Mouse (Mus musculus): ENCODE results near the gene Zbtb7b. TPM values are rescaled to one million over a fixed set of nuclear protein-coding genes. Genes with fewer than 3 reads are reported as not detected.
"Not testable (repeated sequence)": the region's sequence is repeated elsewhere in the genome, so short reads cannot be mapped to it uniquely, and the experiment has no call there.

Zbtb7b gene
- polyA plus RNA-seq, 1 experiment from 2014 or later: 2.2 TPM

DNA sequence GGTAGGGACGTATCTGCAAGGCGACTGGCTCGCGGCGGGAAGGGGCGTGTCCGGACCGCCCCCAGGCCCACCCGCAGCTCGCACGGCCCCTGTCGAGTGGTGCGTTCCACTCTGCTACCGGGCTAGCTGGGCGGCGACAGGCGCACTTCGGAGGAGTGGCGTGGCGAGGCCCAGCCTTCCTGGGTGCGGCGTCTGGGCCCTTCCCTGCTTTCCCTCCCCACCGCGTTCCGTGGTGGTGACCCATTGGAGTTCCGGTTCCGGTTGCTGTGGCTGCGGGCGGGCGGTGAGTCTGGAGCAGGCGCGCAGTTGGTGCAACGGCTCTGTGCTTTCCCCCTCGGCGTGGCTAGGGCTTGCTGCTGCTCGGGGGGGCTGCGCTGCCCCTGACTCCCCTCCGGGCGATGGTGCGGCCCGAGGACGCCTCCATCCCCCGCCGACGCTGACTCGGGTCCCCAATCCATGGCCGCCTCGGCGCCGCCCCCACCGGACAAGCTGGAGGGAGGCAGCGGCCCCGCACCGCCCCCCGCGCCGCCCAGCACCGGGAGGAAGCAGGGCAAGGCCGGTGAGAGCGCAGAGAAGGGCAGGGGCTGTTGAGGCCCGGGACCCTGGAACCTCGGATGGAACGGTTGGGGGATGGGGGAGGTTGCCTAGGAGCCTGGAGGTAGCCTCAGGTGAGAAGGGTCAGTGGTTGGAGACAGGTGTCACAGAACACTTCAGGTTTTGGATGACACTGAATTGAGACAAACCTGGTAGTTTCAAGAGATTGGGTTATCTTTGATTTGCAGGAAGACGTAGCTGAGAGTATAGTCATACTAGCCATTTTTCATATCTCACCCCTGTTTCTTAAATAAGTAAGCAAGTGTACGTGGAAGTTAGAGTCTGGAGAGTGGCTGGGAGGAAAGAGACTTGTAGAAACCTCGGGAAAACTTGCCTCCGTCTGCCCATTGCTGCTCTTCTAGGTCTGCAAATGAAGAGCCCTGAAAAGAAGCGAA, 35.9 kb upstream of the Zbtb7b start, which contains the start of gene Pygo2:
Pygo2 (plus strand) TSS at position 44 of the 989 bp plus-strand sequence.
- peak within 1 kb of the TSS; percentile 94 for H3K9ac ChIP-seq (ENCODE audit: low read depth, low read length)
- ATAC-seq (replicated peaks; ENCODE audit: insufficient number of reproducible peaks, low FRiP score, low TSS enrichment): peak; percentile 93
- peaks cover 19% of the 10 kb centered on the region for H3K36me3 ChIP-seq (ENCODE audit: control insufficient read depth, insufficient read depth, low read length)
- H3K9me3 ChIP-seq (replicated peaks; ENCODE audit: control insufficient read depth, low read length): no peaks in the 10 kb centered on the region
- peak within 1 kb of the TSS; percentile 87 for H3K27ac ChIP-seq (ENCODE audit: low read depth, low read length)
- 2% methylated on average over 65 of the region's 68 CpGs for WGBS (ENCODE audit: insufficient replicate concordance)
- H3K27me3 ChIP-seq (ENCODE audit: control insufficient read depth, insufficient read depth, low read length): no peaks in the 10 kb centered on the region
- peaks cover 9% of the 10 kb centered on the region for H3K4me1 ChIP-seq (ENCODE audit: control insufficient read depth, insufficient read depth, low read length)
- H3K4me3 ChIP-seq (ENCODE audit: low read depth, low read length): peak within 1 kb of the TSS; percentile 98
- H3K4me2 ChIP-seq: peak within 1 kb of the TSS; percentile 85

DNA sequence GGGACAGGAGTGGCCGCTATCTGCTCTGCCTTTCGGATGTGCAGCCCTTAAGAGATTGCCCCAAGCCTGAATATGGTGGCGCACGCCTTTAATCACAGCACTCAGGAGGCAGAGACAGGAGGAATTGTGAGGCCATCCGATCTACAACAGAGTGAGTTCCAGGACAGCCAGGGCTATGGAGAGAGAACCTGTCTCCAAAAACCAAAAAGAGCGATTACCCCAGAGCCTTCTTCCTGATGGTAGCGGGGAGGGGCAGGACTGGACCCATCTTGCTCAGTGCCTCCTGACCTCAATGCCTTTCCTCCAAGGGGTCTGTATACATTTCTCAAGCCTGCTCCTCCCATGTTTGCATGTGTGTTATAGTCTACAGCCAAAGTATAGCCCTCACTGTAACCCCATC, 34.4 kb upstream of the Zbtb7b start:
- not testable (repeated sequence) for H3K4me3 ChIP-seq (ENCODE audit: low read depth, low read length); H3K9ac ChIP-seq (ENCODE audit: low read depth, low read length); H3K4me2 ChIP-seq; H3K27me3 ChIP-seq (ENCODE audit: control insufficient read depth, insufficient read depth, low read length); H3K27ac ChIP-seq (ENCODE audit: low read depth, low read length); H3K9me3 ChIP-seq (replicated peaks; ENCODE audit: control insufficient read depth, low read length); ATAC-seq (replicated peaks; ENCODE audit: insufficient number of reproducible peaks, low FRiP score, low TSS enrichment)
- WGBS (ENCODE audit: insufficient replicate concordance): 90% methylated on average over 7 of the region's 7 CpGs
- Histone ChIP-seq H3K4me1 (ENCODE audit: control insufficient read depth, insufficient read depth, low read length) (peaks cover 12% of the 10 kb centered on the region), H3K36me3 (ENCODE audit: control insufficient read depth, insufficient read depth, low read length) (peaks cover 22% of the 10 kb centered on the region)

DNA sequence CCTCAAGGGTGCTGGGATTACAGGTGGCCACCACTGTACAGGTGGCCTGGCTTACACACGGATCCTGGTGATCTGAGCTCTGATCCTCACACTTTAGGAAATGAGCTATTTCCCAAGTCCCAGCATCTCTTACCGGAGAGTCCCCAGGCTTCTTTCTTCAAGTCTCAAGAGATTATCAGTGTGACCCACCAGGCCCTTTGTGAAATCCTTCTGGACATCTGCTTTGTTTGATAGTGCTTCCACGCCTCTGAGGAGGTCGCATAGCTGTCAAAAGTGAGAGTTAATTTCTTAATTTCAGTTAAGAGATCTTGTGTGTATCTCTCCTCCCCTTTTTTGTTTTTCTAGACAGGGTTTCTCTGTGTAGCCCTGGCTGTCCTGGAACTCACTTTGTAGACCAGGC, 31.3 kb upstream of the Zbtb7b start:
- no peak overlapping the region for H3K27ac ChIP-seq (ENCODE audit: low read depth, low read length)

DNA sequence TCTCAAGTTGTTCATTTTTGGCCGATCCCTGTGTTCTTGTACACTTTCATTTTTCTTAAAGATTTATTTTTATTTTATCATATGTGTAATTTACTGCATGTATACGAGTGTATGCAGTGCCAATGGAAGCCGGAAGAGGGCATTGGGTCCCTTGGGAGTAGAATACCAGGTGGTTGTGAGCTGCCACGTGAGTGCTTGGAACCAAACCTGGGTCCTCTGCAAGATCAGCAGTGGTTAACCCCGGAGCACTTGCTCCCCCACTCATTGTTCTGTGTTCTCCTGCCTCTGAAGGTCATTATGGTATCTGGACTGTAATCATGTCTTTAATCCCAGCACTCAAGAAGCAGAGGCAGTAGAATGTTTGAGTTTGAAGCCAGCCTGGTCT, 30.6 kb upstream of the Zbtb7b start:
- ATAC-seq (replicated peaks; ENCODE audit: insufficient number of reproducible peaks, low FRiP score, low TSS enrichment): no peak
- Histone ChIP-seq H3K4me1 (ENCODE audit: control insufficient read depth, insufficient read depth, low read length) (peaks cover 25% of the 10 kb centered on the region), H3K9me3 (replicated peaks; ENCODE audit: control insufficient read depth, low read length) (no peaks in the 10 kb centered on the region), H3K4me3 (ENCODE audit: low read depth, low read length) (no peak overlapping the region), H3K4me2 (no peak overlapping the region), H3K36me3 (ENCODE audit: control insufficient read depth, insufficient read depth, low read length) (peaks cover 11% of the 10 kb centered on the region), H3K27me3 (ENCODE audit: control insufficient read depth, insufficient read depth, low read length) (no peaks in the 10 kb centered on the region), H3K9ac (ENCODE audit: low read depth, low read length) (peak overlapping the region; percentile 28; the same call in 1 of the 2 replicates), H3K27ac (ENCODE audit: low read depth, low read length) (no peak overlapping the region)
- 88% methylated on average over 5 of the region's 5 CpGs for WGBS (ENCODE audit: insufficient replicate concordance)

More for the DNA sequence above, 31.3 kb upstream of the Zbtb7b start:
- H3K4me3 ChIP-seq (ENCODE audit: low read depth, low read length): no peak overlapping the region
- H3K9ac ChIP-seq (ENCODE audit: low read depth, low read length): no peak overlapping the region
- 78% methylated on average over 4 of the region's 4 CpGs for WGBS (ENCODE audit: insufficient replicate concordance)
- peaks cover 11% of the 10 kb centered on the region for H3K36me3 ChIP-seq (ENCODE audit: control insufficient read depth, insufficient read depth, low read length)
- H3K4me2 ChIP-seq: peak overlapping the region; percentile 27
- no peaks in the 10 kb centered on the region for H3K27me3 ChIP-seq (ENCODE audit: control insufficient read depth, insufficient read depth, low read length)
- H3K9me3 ChIP-seq (replicated peaks; ENCODE audit: control insufficient read depth, low read length): no peaks in the 10 kb centered on the region
- peaks cover 21% of the 10 kb centered on the region for H3K4me1 ChIP-seq (ENCODE audit: control insufficient read depth, insufficient read depth, low read length)
- no peak for ATAC-seq (replicated peaks; ENCODE audit: insufficient number of reproducible peaks, low FRiP score, low TSS enrichment)

DNA sequence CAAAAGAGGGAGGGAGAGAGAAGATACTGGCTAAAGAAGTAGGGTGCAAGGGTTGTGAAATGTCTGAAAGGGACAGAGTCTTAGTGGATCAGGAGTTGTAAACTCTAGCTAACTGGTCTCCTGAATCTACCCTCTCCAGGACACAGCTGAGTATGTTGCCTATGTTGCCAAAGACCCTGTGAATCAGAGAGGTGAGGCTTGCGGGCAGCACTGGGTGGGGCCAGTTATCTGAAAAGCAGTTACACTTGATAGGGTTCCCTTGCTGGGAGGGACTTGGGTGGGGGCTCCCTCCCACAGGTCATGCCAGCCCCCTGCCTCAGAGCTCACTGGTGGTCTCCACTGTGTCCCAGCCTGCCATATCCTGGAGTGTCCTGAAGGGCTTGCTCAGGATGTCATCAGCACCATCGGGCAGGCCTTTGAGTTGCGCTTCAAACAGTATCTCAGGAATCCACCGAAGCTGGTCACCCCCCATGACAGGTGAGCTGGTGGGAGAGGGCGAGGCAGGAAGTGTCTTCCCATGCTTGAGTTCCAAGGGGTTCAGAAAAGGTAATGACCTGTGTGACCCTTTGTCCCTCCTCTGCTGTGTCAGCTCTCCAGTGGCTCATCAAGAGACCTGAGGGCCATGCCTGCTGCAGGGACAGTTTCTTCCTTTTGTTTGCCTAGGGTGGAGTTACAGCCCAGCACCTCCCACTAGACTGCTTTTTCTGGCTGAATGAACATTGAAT, 30.0 kb upstream of the Zbtb7b start:
- 78% methylated on average over 5 of the region's 5 CpGs for WGBS (ENCODE audit: insufficient replicate concordance)
- no peaks in the 10 kb centered on the region for H3K27me3 ChIP-seq (ENCODE audit: control insufficient read depth, insufficient read depth, low read length)
- no peak for ATAC-seq (replicated peaks; ENCODE audit: insufficient number of reproducible peaks, low FRiP score, low TSS enrichment)
- H3K36me3 ChIP-seq (ENCODE audit: control insufficient read depth, insufficient read depth, low read length): peaks cover 11% of the 10 kb centered on the region
- H3K4me3 ChIP-seq (ENCODE audit: low read depth, low read length): no peak overlapping the region
- no peaks in the 10 kb centered on the region for H3K9me3 ChIP-seq (replicated peaks; ENCODE audit: control insufficient read depth, low read length)
- H3K27ac ChIP-seq (ENCODE audit: low read depth, low read length): no peak overlapping the region
- H3K4me1 ChIP-seq (ENCODE audit: control insufficient read depth, insufficient read depth, low read length): peaks cover 25% of the 10 kb centered on the region
- peak overlapping the region; percentile 19; the same call in 1 of the 2 replicates for H3K4me2 ChIP-seq
- no peak overlapping the region for H3K9ac ChIP-seq (ENCODE audit: low read depth, low read length)

DNA sequence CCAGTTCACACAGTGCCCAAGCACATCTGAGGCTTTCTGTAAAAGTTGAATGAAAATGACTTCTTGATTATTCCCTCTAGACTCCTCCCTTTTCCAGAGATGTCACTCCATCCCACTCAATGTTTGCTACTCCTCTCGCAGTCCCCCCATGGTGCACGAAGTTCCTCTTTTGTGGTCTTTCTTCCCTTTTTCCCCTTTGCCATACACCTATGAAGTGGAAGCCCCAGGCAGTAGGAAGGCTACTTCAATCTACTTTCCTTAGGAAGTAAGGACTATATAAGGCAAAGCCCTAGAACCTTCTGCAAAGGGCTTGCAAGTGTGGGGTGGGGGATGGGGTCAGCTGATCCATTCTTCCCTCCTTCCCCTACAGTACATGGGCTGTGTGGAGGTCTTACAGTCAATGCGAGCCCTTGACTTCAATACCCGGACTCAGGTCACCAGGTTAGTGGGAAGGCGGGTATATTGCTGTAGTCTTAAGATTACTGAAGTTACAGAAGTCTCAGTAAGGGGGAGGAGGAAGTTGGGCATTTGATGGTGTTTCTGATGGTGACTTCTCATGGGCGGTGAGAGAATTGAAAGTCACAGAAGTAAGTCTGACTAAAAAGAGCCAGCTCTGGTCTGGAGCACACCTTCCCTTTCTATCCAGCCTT, 28.1 kb upstream of the Zbtb7b start:
- Histone ChIP-seq H3K4me1 (ENCODE audit: control insufficient read depth, insufficient read depth, low read length) (peaks cover 25% of the 10 kb centered on the region), H3K9me3 (replicated peaks; ENCODE audit: control insufficient read depth, low read length) (no peaks in the 10 kb centered on the region), H3K27ac (ENCODE audit: low read depth, low read length) (peak overlapping the region; percentile 97; the same call in 1 of the 2 replicates), H3K36me3 (ENCODE audit: control insufficient read depth, insufficient read depth, low read length) (peaks cover 11% of the 10 kb centered on the region), H3K4me2 (peak overlapping the region; percentile 90), H3K27me3 (ENCODE audit: control insufficient read depth, insufficient read depth, low read length) (no peaks in the 10 kb centered on the region), H3K9ac (ENCODE audit: low read depth, low read length) (peak overlapping the region; percentile 85; the same call in 1 of the 2 replicates), H3K4me3 (ENCODE audit: low read depth, low read length) (peak overlapping the region; percentile 60)
- 67% methylated on average over 6 of the region's 6 CpGs for WGBS (ENCODE audit: insufficient replicate concordance)
- no peak for ATAC-seq (replicated peaks; ENCODE audit: insufficient number of reproducible peaks, low FRiP score, low TSS enrichment)

DNA sequence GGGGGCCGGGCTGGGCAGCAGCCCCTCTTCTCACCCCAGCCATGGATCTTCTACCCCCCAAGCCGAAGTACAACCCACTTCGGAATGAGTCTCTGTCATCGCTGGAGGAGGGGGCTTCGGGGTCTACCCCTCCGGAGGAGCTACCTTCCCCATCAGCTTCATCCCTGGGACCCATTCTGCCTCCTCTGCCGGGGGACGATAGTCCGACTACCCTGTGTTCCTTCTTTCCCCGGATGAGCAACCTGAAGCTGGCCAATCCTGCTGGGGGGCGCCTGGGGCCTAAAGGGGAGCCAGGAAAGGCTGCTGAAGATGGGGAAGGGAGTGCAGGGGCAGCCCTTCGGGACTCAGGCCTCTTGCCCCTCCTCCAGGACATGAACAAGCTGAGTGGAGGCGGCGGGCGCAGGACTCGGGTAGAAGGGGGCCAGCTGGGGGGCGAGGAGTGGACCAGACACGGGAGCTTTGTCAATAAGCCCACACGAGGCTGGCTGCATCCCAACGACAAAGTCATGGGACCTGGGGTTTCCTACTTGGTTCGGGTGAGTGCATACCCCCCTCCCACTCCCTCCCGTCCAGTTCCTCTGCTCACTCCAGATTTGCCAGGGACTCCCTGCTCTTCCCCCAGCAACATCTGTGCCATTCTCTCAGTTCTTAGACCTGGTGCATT, 27.4 kb upstream of the Zbtb7b start:
- no peak for ATAC-seq (replicated peaks; ENCODE audit: insufficient number of reproducible peaks, low FRiP score, low TSS enrichment)
- Histone ChIP-seq H3K4me2 (peak overlapping the region; percentile 90), H3K27me3 (ENCODE audit: control insufficient read depth, insufficient read depth, low read length) (no peaks in the 10 kb centered on the region), H3K4me3 (ENCODE audit: low read depth, low read length) (peak overlapping the region; percentile 60), H3K9me3 (replicated peaks; ENCODE audit: control insufficient read depth, low read length) (no peaks in the 10 kb centered on the region), H3K4me1 (ENCODE audit: control insufficient read depth, insufficient read depth, low read length) (peaks cover 25% of the 10 kb centered on the region), H3K27ac (ENCODE audit: low read depth, low read length) (peak overlapping the region; percentile 97), H3K9ac (ENCODE audit: low read depth, low read length) (peak overlapping the region; percentile 85), H3K36me3 (ENCODE audit: control insufficient read depth, insufficient read depth, low read length) (peaks cover 7% of the 10 kb centered on the region)
- 5% methylated on average over 22 of the region's 22 CpGs for WGBS (ENCODE audit: insufficient replicate concordance)

Measured in heart, embryonic 11.5 days (tissue).